In genomic region chr1:179704150-179704549, GRCm38 (mm10) we compare ENCODE assay signal across 32 mouse cellular contexts. TPM values are rescaled to one million over a fixed set of nuclear protein-coding genes. Genes with fewer than 3 reads are reported as not detected.
DNase-seq lines count a peak whose midpoint lies in the region; ATAC-seq and TF ChIP-seq lines count a peak whose summit lies in the region.
"Had no signal": no experiment of that assay in that cellular context is flagged by ENCODE, and none has a peak within 500 bp of the region (broad histone marks: within the 10 kb centered on the region; RNA-seq: fewer than 3 reads in every experiment).

No protein-coding gene starts in this region.

- H3K4me2 ChIP-seq in liver, embryonic 12.5 days: 0 out of 2 replicates have a peak overlapping the region, but pooled peaks have one; percentile 1
- H3K4me2 ChIP-seq in liver, postnatal 0 days (ENCODE audit: low read depth, low read length): no peak overlapping the region
- H3K4me2 ChIP-seq: forebrain, embryonic 13.5 days; heart, embryonic 12.5 days; hindbrain, embryonic 14.5 days; liver, embryonic 15.5 days; lung, embryonic 15.5 days; midbrain, embryonic 11.5 days had no signal

- 0 out of 2 replicates have a peak, but pooled peaks cover under 1% of the 10 kb centered on the region for H3K27me3 ChIP-seq in liver, embryonic 12.5 days (replicated peaks)
- no peaks in the 10 kb centered on the region for H3K27me3 ChIP-seq in liver, postnatal 0 days (ENCODE audit: insufficient read depth, low read length)
- H3K27me3 ChIP-seq in MEL (ENCODE audit: control insufficient read depth in 1 of 2, insufficient read depth in 2 of 2, low read length in 2 of 2): no peaks in the 10 kb centered on the region
- H3K27me3 ChIP-seq: CH12.LX; forebrain, embryonic 13.5 days; heart, embryonic 12.5 days; liver, embryonic 15.5 days; lung, embryonic 15.5 days had no signal

- H3K36me3 ChIP-seq in liver, embryonic 12.5 days: no peaks in the 10 kb centered on the region
- no peaks in the 10 kb centered on the region for H3K36me3 ChIP-seq in liver, postnatal 0 days (replicated peaks; ENCODE audit: insufficient read depth, low read length)
- H3K36me3 ChIP-seq in MEL (ENCODE audit: control insufficient read depth in 1 of 2, insufficient read depth in 2 of 2, low read length in 2 of 2): peaks cover 0 to 3% of the 10 kb centered on the region in 2 experiments; a peak in 2 of 4 replicates
- H3K36me3 ChIP-seq: heart, embryonic 12.5 days; liver, embryonic 15.5 days; lung, embryonic 15.5 days had no signal

- peaks cover 10% of the 10 kb centered on the region for H3K4me1 ChIP-seq in liver, embryonic 12.5 days
- 0 out of 2 replicates have a peak, but pooled peaks cover 4% of the 10 kb centered on the region for H3K4me1 ChIP-seq in liver, postnatal 0 days (ENCODE audit: insufficient read depth)
- peaks cover 5 to 11% of the 10 kb centered on the region in 2 experiments; a peak in 3 of 4 replicates for H3K4me1 ChIP-seq in MEL (ENCODE audit: control insufficient read depth in 1 of 2, insufficient read depth in 2 of 2, low read length in 2 of 2)
- H3K4me1 ChIP-seq: forebrain, embryonic 13.5 days; lung, embryonic 15.5 days had no signal

- no peaks in the 10 kb centered on the region for H3K9me3 ChIP-seq in liver, embryonic 12.5 days (replicated peaks)
- H3K9me3 ChIP-seq in liver, postnatal 0 days (ENCODE audit: low read length): no peaks in the 10 kb centered on the region
- H3K9me3 ChIP-seq in MEL (replicated peaks; ENCODE audit: insufficient read depth, low read length): no peaks in the 10 kb centered on the region
- H3K9me3 ChIP-seq: forebrain, embryonic 13.5 days; heart, embryonic 12.5 days; liver, embryonic 15.5 days; lung, embryonic 15.5 days had no signal

- WGBS in liver, embryonic 12.5 days (ENCODE audit: insufficient replicate concordance): 11% methylated on average over 3 of the region's 3 CpGs
- 15% methylated on average over 3 of the region's 3 CpGs for WGBS in liver, postnatal 0 days (ENCODE audit: insufficient replicate concordance)

- DNase-seq in liver, postnatal 0 days: no peak
- DNase-seq in MEL (ENCODE audit: low read depth, low spot score): peak; percentile 64
- DNase-seq in cerebellum, adult 9-11 months: no peak
- DNase-seq in adrenal gland, adult 8-10 months: no peak
- DNase-seq: adrenal gland, postnatal 36 days; cerebellum, adult 18-20 months; cerebellum, postnatal 25 days; gastrocnemius, postnatal 14 days; heart, adult 2 months; kidney, adult 2 months; kidney, postnatal 36 days; layer of hippocampus, postnatal 36 days; left cerebral cortex, postnatal 4 days; right cerebral cortex, adult 18-20 months; spleen, adult 18-20 months; thymus, adult 2 months had no signal

- no peak overlapping the region for H3K9ac ChIP-seq in liver, embryonic 12.5 days
- no peak overlapping the region for H3K9ac ChIP-seq in liver, postnatal 0 days (replicated peaks)
- peak overlapping the region; percentile 10; the same call in 1 of the 2 replicates for H3K9ac ChIP-seq in MEL (ENCODE audit: control insufficient read depth, low read depth, low read length, poor library complexity, severe bottlenecking)
- H3K9ac ChIP-seq: forebrain, embryonic 13.5 days; heart, embryonic 12.5 days; hindbrain, embryonic 14.5 days; liver, embryonic 15.5 days; lung, embryonic 15.5 days had no signal

- no peak for TF ChIP-seq POLR2A in MEL (IDR thresholded peaks at IDR 0.05; ENCODE audit: control insufficient read depth in 1 of 2, insufficient read depth in 1 of 2, low read depth in 1 of 2, low read length in 2 of 2, poor library complexity in 1 of 2)

- TF ChIP-seq EP300 in liver, postnatal 0 days (IDR thresholded peaks at IDR 0.05; ENCODE audit: low read depth): no peak
- TF ChIP-seq EP300 in MEL (IDR thresholded peaks at IDR 0.05; ENCODE audit: low read depth in 1 of 2, low read length in 2 of 2): peak; percentile 15 to 54; a peak in 1 of 4 replicates

- no peak for TF ChIP-seq RAD21 in MEL (IDR thresholded peaks at IDR 0.05; ENCODE audit: low read depth, low read length)

- no peak; the same call in 1 of the 2 replicates for ATAC-seq in liver, embryonic 12.5 days
- no peak for ATAC-seq in liver, postnatal 0 days
- peak; percentile 59 for ATAC-seq in granulocyte monocyte progenitor cell, adult 5-6 weeks (replicated peaks; ENCODE audit: poor library complexity, severe bottlenecking)
- ATAC-seq: forebrain, embryonic 13.5 days; midbrain, embryonic 16.5 days had no signal

- TF ChIP-seq CTCF in liver, postnatal 0 days (IDR thresholded peaks at IDR 0.05; ENCODE audit: low read depth): no peak
- TF ChIP-seq CTCF in MEL (IDR thresholded peaks at IDR 0.05 in 2 of 3, conservative IDR thresholded peaks at IDR 0.05 in 1 of 3; ENCODE audit: control insufficient read depth in 1 of 3, insufficient read depth in 1 of 3, low read depth in 2 of 3, low read length in 3 of 3, poor library complexity in 1 of 3, severe bottlenecking in 1 of 3): no peak

- no peak overlapping the region for H3K4me3 ChIP-seq in liver, embryonic 12.5 days
- H3K4me3 ChIP-seq in liver, postnatal 0 days (ENCODE audit: low read depth, low read length): no peak overlapping the region
- peak overlapping the region in 1 of 2 experiments; percentile 5; a peak in 1 of 4 replicates for H3K4me3 ChIP-seq in MEL (ENCODE audit: control insufficient read depth in 1 of 2, insufficient read depth in 1 of 2, low read depth in 2 of 2, low read length in 2 of 2)
- H3K4me3 ChIP-seq: forebrain, embryonic 13.5 days; heart, adult 2 months; heart, embryonic 12.5 days; liver, embryonic 15.5 days; lung, embryonic 15.5 days had no signal

- H3K79me2 ChIP-seq in MEL (ENCODE audit: control insufficient read depth, insufficient read depth, low read length, poor library complexity): no peaks in the 10 kb centered on the region

- H3K27ac ChIP-seq in liver, embryonic 12.5 days: no peak overlapping the region
- H3K27ac ChIP-seq in liver, postnatal 0 days (ENCODE audit: low read depth): no peak overlapping the region
- peak overlapping the region; percentile 31; the same call in 1 of the 2 replicates for H3K27ac ChIP-seq in MEL (ENCODE audit: control insufficient read depth, low read depth, low read length)
- H3K27ac ChIP-seq: forebrain, embryonic 13.5 days; heart, adult 2 months; hindbrain, embryonic 14.5 days; liver, embryonic 15.5 days; lung, embryonic 15.5 days had no signal

TF ChIP-seq in MEL, 35 proteins besides CTCF, POLR2A, EP300 and RAD21 (continues in another document):
- TF ChIP-seq POLR2AphosphoS2 (IDR thresholded peaks at IDR 0.05; ENCODE audit: low read length) (no peak), BHLHE40 (IDR thresholded peaks at IDR 0.05; ENCODE audit: borderline replicate concordance, low read depth, low read length) (peak; percentile 19; the same call in 1 of the 2 replicates), MEF2A (IDR thresholded peaks at IDR 0.05; ENCODE audit: extremely low read depth, insufficient replicate concordance, low read depth, low read length, poor library complexity, severe bottlenecking) (no peak), TBP (IDR thresholded peaks at IDR 0.05; ENCODE audit: low read depth, low read length) (no peak), GABPA (IDR thresholded peaks at IDR 0.05; ENCODE audit: low read depth, low read length) (no peak), MAZ (IDR thresholded peaks at IDR 0.05; ENCODE audit: low read depth, low read length) (no peak), KAT2A (conservative IDR thresholded peaks at IDR 0.05; ENCODE audit: low read depth, low read length) (no peak), RCOR1 (IDR thresholded peaks at IDR 0.05; ENCODE audit: low read depth, low read length) (0 out of 2 replicates have a peak, but pooled peaks have one; percentile 36), USF2 (IDR thresholded peaks at IDR 0.05; ENCODE audit: borderline replicate concordance in 1 of 2, insufficient read depth in 1 of 2, low read depth in 1 of 2, low read length in 2 of 2) (peak in 1 of 2 experiments; percentile 38; a peak in 1 of 4 replicates), ZKSCAN1 (IDR thresholded peaks at IDR 0.05; ENCODE audit: low read depth, low read length) (no peak), HCFC1 (IDR thresholded peaks at IDR 0.05; ENCODE audit: low read depth, low read length) (no peak), MYB (IDR thresholded peaks at IDR 0.05; ENCODE audit: low read depth, low read length) (no peak), TAL1 (IDR thresholded peaks at IDR 0.05; ENCODE audit: low read length) (no peak), POLR2AphosphoS5 (IDR thresholded peaks at IDR 0.05; ENCODE audit: borderline replicate concordance, low read depth, low read length) (no peak), SIN3A (IDR thresholded peaks at IDR 0.05; ENCODE audit: low read length) (peak; percentile 41; the same call in 1 of the 2 replicates), MAFK (IDR thresholded peaks at IDR 0.05; ENCODE audit: borderline replicate concordance, low read depth, low read length) (no peak), TCF12 (IDR thresholded peaks at IDR 0.05; ENCODE audit: low read depth, low read length) (peak; percentile 33; the same call in 1 of the 2 replicates), MXI1 (IDR thresholded peaks at IDR 0.05; ENCODE audit: low read depth, low read length) (0 out of 2 replicates have a peak, but pooled peaks have one; percentile 20), NELFE (IDR thresholded peaks at IDR 0.05; ENCODE audit: low read depth, low read length) (no peak)

RNA-seq across cellular contexts. Expression of gene Sccpdh, which starts 36.1 kb away (rescaled TPM):
- 14.5 and 14.8 TPM in 2 replicates for polyA plus RNA-seq in liver, embryonic 12.5 days (2016; fragmentation: Nextera tagmentation; extraction: Ambion mirVana)
- 9.0 and 9.9 TPM in 2 replicates for polyA plus RNA-seq in liver, postnatal 0 days (2015; fragmentation: Nextera tagmentation; extraction: Ambion mirVana)
- total RNA-seq in MEL (2012; rRNA removed): 18.7 and 18.8 TPM in 2 replicates
- polyA plus RNA-seq in MEL (2012; ENCODE audit: insufficient read depth in 1 of 2, insufficient read length in 2 of 2, low read depth in 1 of 2, low replicate concordance in 2 of 2, missing spikeins in 1 of 2): 10 to 100 TPM in 1 of 2 experiments, not detected in 1; 18.5 TPM
- total RNA-seq in granulocyte monocyte progenitor cell, adult 5-6 weeks (2014; fragmentation: Nextera tagmentation): 14.8 and 20.4 TPM in 2 replicates
- 49.9 and 60.4 TPM in 2 replicates for total RNA-seq in granulocyte monocyte progenitor cell, adult 5-6 weeks (2017)
- total RNA-seq in adrenal gland, adult 8-10 months (2022): 10 to 100 TPM; 33.2 to 41.7 (median 35.9) TPM

RNA-seq across cellular contexts. Expression of gene Kif28, which starts 40.9 kb away (rescaled TPM):
- polyA plus RNA-seq in liver, embryonic 12.5 days (2016; fragmentation: Nextera tagmentation; extraction: Ambion mirVana): not detected in 2 replicates
- polyA plus RNA-seq in liver, postnatal 0 days (2015; fragmentation: Nextera tagmentation; extraction: Ambion mirVana): not detected in 2 replicates
- 0.03 and 0.27 TPM in 2 replicates for total RNA-seq in MEL (2012; rRNA removed)
- under 1 TPM in 1 of 2 experiments, not detected in 1; 0.13 TPM for polyA plus RNA-seq in MEL (2012; ENCODE audit: insufficient read depth in 1 of 2, insufficient read length in 2 of 2, low read depth in 1 of 2, low replicate concordance in 2 of 2, missing spikeins in 1 of 2)
- total RNA-seq in granulocyte monocyte progenitor cell, adult 5-6 weeks (2014; fragmentation: Nextera tagmentation): not detected in 2 replicates
- total RNA-seq in granulocyte monocyte progenitor cell, adult 5-6 weeks (2017): not detected in 2 replicates
- under 1 TPM in 1 of 4 experiments, not detected in 3; 0.22 TPM for total RNA-seq in adrenal gland, adult 8-10 months (2022)
- total RNA-seq: adrenal gland, postnatal 36 days; CH12.LX; hematopoietic stem cell, adult 5-6 weeks; neutrophil, adult 5-6 weeks had no signal
- polyA plus RNA-seq: C2C12; embryonic facial prominence, embryonic 11.5 days; forebrain, embryonic 13.5 days; heart, embryonic 12.5 days; hindbrain, embryonic 14.5 days; kidney, adult 2 months; kidney, embryonic 16.5 days; liver, embryonic 15.5 days; lung, embryonic 15.5 days; midbrain, embryonic 11.5 days; midbrain, embryonic 16.5 days; neural tube, embryonic 11.5 days had no signal
